Mouse (Mus musculus) testis, adult 2 months (tissue): ENCODE results near the gene Wwc1.

Experiments
- CTCF ChIP-seq: fragments of 200-500 bp; IDR thresholded peaks from 2 replicates; pipeline ENCODE4 v1.5.1; 2012; ENCODE audit warnings: low read depth, mild to moderate bottlenecking, inconsistent platforms, low read length, moderate library complexity; ENCODE audit not compliant: control insufficient read depth, insufficient read depth, insufficient replicate concordance
- POLR2A ChIP-seq: fragments of 200-500 bp; IDR thresholded peaks from 2 replicates; pipeline ENCODE4 v1.6.1; 2012; ENCODE audit warnings: low read depth, mild to moderate bottlenecking, inconsistent platforms, low read length, moderate library complexity; ENCODE audit not compliant: control insufficient read depth

- no peak for TF ChIP-seq CTCF
- no peak for TF ChIP-seq POLR2A
Observed at GRCm38 (mm10) chr11:35797751-35798494, 182.4 kb downstream of the Wwc1 start.
